Comparison of ENCODE assay signal across 8 mouse cellular contexts in the genomic region with DNA sequence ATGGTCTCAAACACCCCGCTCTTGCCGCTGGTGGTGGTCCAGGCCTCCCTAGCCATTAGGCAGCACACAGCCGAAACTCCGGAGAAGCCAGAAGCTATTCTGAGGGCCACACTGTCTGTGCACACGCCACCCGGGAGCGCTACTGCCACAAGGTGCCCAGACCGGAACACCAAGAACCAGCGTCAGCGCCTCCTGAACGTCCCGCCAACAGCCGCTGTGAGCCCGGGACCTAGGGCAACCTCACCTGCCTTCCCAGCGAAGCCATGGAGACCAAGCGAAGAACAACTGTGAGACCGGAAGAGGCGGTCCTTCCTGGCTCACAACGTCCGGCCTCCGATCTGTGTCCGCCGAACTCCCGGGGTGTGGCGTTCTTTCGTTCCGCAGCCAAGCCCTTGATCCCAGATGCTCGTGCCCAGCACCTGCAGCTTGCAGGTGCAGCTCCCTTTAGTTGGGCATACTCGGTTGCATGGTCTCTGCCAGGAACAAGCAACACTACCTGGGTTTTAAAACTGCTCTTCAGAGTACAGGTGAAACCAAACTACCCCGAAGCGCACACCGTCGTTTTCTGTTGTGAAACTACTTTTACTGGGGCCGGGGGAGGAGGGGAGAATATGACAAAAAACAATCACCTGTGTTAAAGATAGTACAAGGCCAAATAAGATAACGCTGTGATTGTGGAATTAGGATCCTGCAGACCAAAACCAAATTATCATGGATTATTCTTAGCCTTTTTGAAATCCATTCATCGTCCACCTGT. TPM values are rescaled to one million over a fixed set of nuclear protein-coding genes. Genes with fewer than 3 reads are reported as not detected.
DNase-seq lines count a peak whose midpoint lies in the region; ATAC-seq and TF ChIP-seq lines count a peak whose summit lies in the region.

Gene Mterf4, minus strand, starts transcription at position 335 of the 757 bp plus-strand sequence.

- H3K27ac ChIP-seq in heart, embryonic 12.5 days (ENCODE audit: poor library complexity, severe bottlenecking) = no peak within 1 kb of the TSS
- no peak within 1 kb of the TSS for H3K27ac ChIP-seq in kidney, postnatal 0 days
- H3K27ac ChIP-seq in liver, embryonic 11.5 days (ENCODE audit: low read depth, low read length) = no peak within 1 kb of the TSS
- H3K27ac ChIP-seq in stomach, embryonic 14.5 days (ENCODE audit: low read length) = peak within 1 kb of the TSS; percentile 27; the same call in 1 of the 2 replicates

- H3K9ac ChIP-seq in heart, embryonic 12.5 days = peak within 1 kb of the TSS; percentile 94
- peak within 1 kb of the TSS; percentile 73 for H3K9ac ChIP-seq in kidney, postnatal 0 days (ENCODE audit: low read depth, low read length)
- peak within 1 kb of the TSS; percentile 72 for H3K9ac ChIP-seq in liver, embryonic 11.5 days (ENCODE audit: low read depth, low read length)
- H3K9ac ChIP-seq in stomach, embryonic 14.5 days (replicated peaks; ENCODE audit: low read depth, low read length) = peak within 1 kb of the TSS; percentile 52

- 8% methylated on average over 36 of the region's 36 CpGs for WGBS in heart, embryonic 12.5 days
- WGBS in kidney, postnatal 0 days = 8% methylated on average over 36 of the region's 36 CpGs
- 7% methylated on average over 36 of the region's 36 CpGs for WGBS in liver, embryonic 11.5 days
- 7% methylated on average over 36 of the region's 36 CpGs for WGBS in stomach, embryonic 14.5 days

- H3K4me1 ChIP-seq in heart, embryonic 12.5 days (replicated peaks) = peaks cover 6% of the 10 kb centered on the region
- 0 out of 2 replicates have a peak, but pooled peaks cover 6% of the 10 kb centered on the region for H3K4me1 ChIP-seq in kidney, postnatal 0 days (replicated peaks; ENCODE audit: insufficient read depth, low read length)
- H3K4me1 ChIP-seq in liver, embryonic 11.5 days (replicated peaks; ENCODE audit: control insufficient read depth, insufficient read depth, low read length) = peaks cover 4% of the 10 kb centered on the region; the same call in 1 of the 2 replicates
- H3K4me1 ChIP-seq in stomach, embryonic 14.5 days (ENCODE audit: control insufficient read depth, insufficient read depth, low read length) = peaks cover 7% of the 10 kb centered on the region; the same call in 1 of the 2 replicates

- no peaks in the 10 kb centered on the region for H3K9me3 ChIP-seq in heart, embryonic 12.5 days (replicated peaks)
- H3K9me3 ChIP-seq in kidney, postnatal 0 days (replicated peaks; ENCODE audit: low read length) = no peaks in the 10 kb centered on the region
- H3K9me3 ChIP-seq in liver, embryonic 11.5 days (ENCODE audit: control insufficient read depth, low read length) = no peaks in the 10 kb centered on the region
- no peaks in the 10 kb centered on the region for H3K9me3 ChIP-seq in stomach, embryonic 14.5 days (ENCODE audit: control insufficient read depth, low read depth, low read length)

- H3K36me3 ChIP-seq in heart, embryonic 12.5 days = peaks cover 46% of the 10 kb centered on the region
- H3K36me3 ChIP-seq in kidney, postnatal 0 days (ENCODE audit: insufficient read depth, low read length) = peaks cover 15% of the 10 kb centered on the region
- H3K36me3 ChIP-seq in liver, embryonic 11.5 days (ENCODE audit: control insufficient read depth, insufficient read depth, low read length) = peaks cover 21% of the 10 kb centered on the region; the same call in 1 of the 2 replicates
- H3K36me3 ChIP-seq in stomach, embryonic 14.5 days (ENCODE audit: control insufficient read depth, insufficient read depth, low read length) = peaks cover 31% of the 10 kb centered on the region

- peak within 1 kb of the TSS; percentile 91 for H3K4me3 ChIP-seq in heart, embryonic 12.5 days
- H3K4me3 ChIP-seq in kidney, postnatal 0 days (replicated peaks; ENCODE audit: low read depth, low read length) = peak within 1 kb of the TSS; percentile 73
- H3K4me3 ChIP-seq in liver, embryonic 11.5 days (ENCODE audit: low read depth, low read length) = peak within 1 kb of the TSS; percentile 82
- peak within 1 kb of the TSS; percentile 95 for H3K4me3 ChIP-seq in stomach, embryonic 14.5 days (ENCODE audit: low read depth, low read length)

- TF ChIP-seq CTCF in kidney, postnatal 0 days (IDR thresholded peaks at IDR 0.05; ENCODE audit: low read depth) = no peak

- DNase-seq in CD4-positive, CD25-positive, alpha-beta regulatory T cell, adult 2 months (ENCODE audit: low read depth, low spot score) = peak; percentile 89
- DNase-seq in brain, embryonic 18.5 days (ENCODE audit: low read depth, low spot score) = peak; percentile 55
- DNase-seq in kidney, postnatal 0 days (ENCODE audit: low spot score) = peak; percentile 91
- DNase-seq in liver, embryonic 11.5 days (ENCODE audit: low spot score) = peak; percentile 76
- DNase-seq in naive thymus-derived CD4-positive, alpha-beta T cell, adult 2 months (ENCODE audit: low read depth) = peak; percentile 85

- peak within 1 kb of the TSS; percentile 93 for H3K4me2 ChIP-seq in heart, embryonic 12.5 days
- peak within 1 kb of the TSS; percentile 64 for H3K4me2 ChIP-seq in kidney, postnatal 0 days (ENCODE audit: low read length)
- H3K4me2 ChIP-seq in liver, embryonic 11.5 days = peak within 1 kb of the TSS; percentile 80
- H3K4me2 ChIP-seq in stomach, embryonic 14.5 days (replicated peaks; ENCODE audit: low read depth, low read length) = peak within 1 kb of the TSS; percentile 76

- peak; percentile 100 for ATAC-seq in erythroid progenitor cell, adult 5-6 weeks (replicated peaks; ENCODE audit: low FRiP score, poor library complexity, severe bottlenecking)
- peak; percentile 84 for ATAC-seq in heart, embryonic 12.5 days (ENCODE audit: insufficient number of reproducible peaks, low FRiP score)
- ATAC-seq in kidney, postnatal 0 days (replicated peaks; ENCODE audit: low FRiP score, low read depth) = peak; percentile 93
- ATAC-seq in liver, embryonic 11.5 days (replicated peaks; ENCODE audit: low FRiP score) = peak; percentile 92
- ATAC-seq in stomach, embryonic 14.5 days (ENCODE audit: insufficient number of reproducible peaks, insufficient read depth, low FRiP score, low read depth) = peak; percentile 94

- no peaks in the 10 kb centered on the region for H3K27me3 ChIP-seq in heart, embryonic 12.5 days (replicated peaks)
- no peaks in the 10 kb centered on the region for H3K27me3 ChIP-seq in kidney, postnatal 0 days (ENCODE audit: insufficient read depth, low read length)
- no peaks in the 10 kb centered on the region for H3K27me3 ChIP-seq in liver, embryonic 11.5 days (replicated peaks; ENCODE audit: control insufficient read depth, insufficient read depth, low read length)
- H3K27me3 ChIP-seq in stomach, embryonic 14.5 days (ENCODE audit: control insufficient read depth, insufficient read depth, low read length) = no peaks in the 10 kb centered on the region

RNA-seq across cellular contexts. Expression of gene Mterf4, which starts in this region (rescaled TPM):
- total RNA-seq in erythroid progenitor cell, adult 5-6 weeks (2015; ENCODE audit: low replicate concordance) = 3.8 and 9.7 TPM in 2 replicates
- 4.8 and 7.6 TPM in 2 replicates for total RNA-seq in erythroid progenitor cell, adult 5-6 weeks (2017; ENCODE audit: low replicate concordance)
- 20.2 and 20.7 TPM in 2 replicates for polyA plus RNA-seq in heart, embryonic 12.5 days (2016; fragmentation: Nextera tagmentation; extraction: Ambion mirVana)
- polyA plus RNA-seq in kidney, postnatal 0 days (2015; fragmentation: Nextera tagmentation; extraction: Ambion mirVana) = 20.1 and 22.2 TPM in 2 replicates
- polyA plus RNA-seq in liver, embryonic 11.5 days (2014; fragmentation: Nextera tagmentation; extraction: Ambion mirVana) = 24.3 and 27.2 TPM in 2 replicates
- 28.6 and 31.3 TPM in 2 replicates for polyA plus RNA-seq in stomach, embryonic 14.5 days (2014; fragmentation: Nextera tagmentation; extraction: Ambion mirVana)
